Mouse (Mus musculus) heart, adult 8-10 months (tissue): ENCODE data around the gene Mmp24. TPM values are rescaled to one million over a fixed set of nuclear protein-coding genes. Genes with fewer than 3 reads are reported as not detected.

Experiments
- DNase-seq: peaks from one replicate; pipeline ENCODE4 v3.0.0; 2022; ENCODE audit warnings: low spot score
- total RNA-seq, 4 experiments: library from RNA; stranded (reverse); gene quantifications; 2 replicates each; pipeline ENCODE4 v1.2.4; 2022

Mmp24 gene
- total RNA-seq, 4 experiments from 2014 or later = not detected

DNA sequence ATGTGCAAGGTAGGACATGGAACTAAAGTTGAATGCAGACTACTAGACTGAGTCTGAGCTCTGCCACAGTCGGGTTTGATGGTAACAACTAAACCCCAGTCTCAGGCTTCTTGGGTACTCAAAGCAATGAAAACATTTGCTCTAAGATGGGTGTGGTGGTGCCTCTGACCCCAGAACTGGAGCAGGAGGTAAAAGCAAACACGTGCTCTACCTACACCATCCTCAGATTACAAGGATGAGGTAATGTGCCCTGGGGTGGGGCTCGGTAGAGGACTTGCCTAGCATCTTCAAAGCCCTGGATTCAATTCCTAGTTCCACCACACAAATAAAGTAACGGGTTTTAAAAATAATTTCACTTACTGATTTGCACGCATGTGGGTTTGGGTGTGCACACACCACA, 77.4 kb downstream of the Mmp24 start:
- no peak for DNase-seq

DNA sequence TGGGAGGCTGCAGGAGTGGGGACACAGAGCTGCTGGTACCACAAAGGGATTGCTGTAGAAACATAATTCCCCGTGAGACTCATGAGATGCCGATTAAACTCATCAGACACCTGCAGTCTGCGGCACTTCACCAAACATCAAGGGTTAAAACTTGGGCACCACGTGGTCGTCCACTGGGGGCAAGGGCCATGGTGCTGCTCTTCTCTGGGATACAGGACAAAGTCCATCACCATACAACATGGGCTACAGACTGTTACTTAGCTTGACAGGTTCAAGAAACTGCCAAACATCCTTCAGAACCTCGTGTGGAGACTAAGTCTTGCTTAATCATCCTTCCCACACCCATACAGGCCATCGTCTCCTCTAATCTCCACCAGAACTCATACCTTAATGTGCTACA, 85.0 kb downstream of the Mmp24 start:
- DNase-seq = no peak

DNA sequence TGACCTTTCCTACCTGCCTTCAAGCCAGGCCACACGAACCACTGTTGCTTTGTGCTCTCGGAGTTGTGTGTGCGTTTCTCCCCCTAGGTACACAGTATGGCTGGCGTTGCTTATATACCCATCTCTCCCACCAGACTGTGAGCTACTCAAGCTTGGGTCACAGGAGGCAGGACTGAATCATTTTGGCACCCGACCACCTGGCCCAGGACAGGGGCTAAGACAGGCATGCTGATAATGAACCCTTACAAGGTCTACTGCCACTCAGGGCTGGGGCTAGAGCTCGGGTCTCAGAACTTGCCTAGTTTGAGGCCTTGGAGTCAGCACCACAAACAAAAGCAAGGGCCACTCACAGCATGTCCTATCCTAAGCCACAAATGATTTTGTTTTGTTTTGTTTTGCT, 86.4 kb downstream of the Mmp24 start:
- DNase-seq = no peak

DNA sequence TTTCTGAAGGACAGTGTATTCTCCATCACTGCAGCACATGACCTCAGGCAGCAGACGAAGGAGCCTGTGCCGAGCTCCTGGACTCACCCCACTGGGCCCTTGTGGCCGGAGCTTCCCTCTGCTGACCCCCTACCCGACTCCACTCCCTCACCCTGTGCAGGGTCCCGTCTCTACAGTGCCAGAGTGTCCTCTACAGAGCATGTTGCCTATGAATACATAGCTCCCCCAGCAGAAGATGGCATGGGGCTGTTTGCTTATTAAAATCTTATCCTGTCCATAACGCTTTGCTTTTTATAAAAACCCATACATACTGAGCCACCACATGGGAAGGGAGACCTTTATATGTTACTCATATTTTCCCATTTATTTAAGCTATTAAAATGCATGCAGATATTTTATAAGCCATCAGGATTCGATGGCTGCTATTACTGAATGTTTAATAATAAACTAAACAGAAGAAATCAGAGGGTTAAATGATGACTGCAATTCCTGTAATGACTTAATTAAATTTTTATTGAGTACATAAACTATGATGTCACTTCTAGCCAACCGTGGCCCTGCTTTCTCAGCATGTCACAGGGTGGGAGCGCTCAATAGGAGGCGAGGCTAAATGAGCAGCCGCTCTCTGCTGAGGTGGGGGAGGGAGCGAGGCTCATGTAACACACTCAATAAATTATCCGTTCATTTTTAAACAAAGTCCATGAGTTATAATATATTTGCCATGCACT, 87.6 kb downstream of the Mmp24 start:
- DNase-seq = no peak

DNA sequence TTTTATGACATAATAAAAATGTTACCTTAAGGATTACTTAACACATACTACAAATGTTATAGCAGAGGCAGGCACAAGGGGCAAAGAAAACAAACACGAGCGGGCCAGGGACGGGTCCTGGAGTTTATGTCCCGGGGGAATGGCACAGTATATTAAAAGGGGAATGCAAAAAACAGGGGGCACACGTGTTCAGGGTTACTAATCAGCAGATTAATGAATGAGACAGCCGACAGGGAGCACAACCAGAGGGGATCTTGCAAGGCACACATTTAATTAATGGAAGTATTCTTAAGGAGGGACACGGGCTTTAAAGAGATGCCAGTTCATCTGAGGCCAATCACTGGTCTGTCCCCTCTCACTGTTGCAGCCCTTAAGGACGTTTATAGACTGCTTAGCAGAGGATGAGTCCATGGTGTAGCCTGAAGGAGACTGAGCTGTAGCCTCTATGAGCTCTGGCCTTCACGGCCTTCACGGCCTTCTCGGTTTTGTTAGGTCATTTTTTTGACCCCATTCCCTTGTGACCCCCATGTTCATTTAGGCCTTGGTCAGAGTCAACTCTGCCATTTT, 88.2 kb downstream of the Mmp24 start:
- no peak for DNase-seq

Other genes starting within 250 kb of the Mmp24 start
- 10 to 100 TPM; 14.2 to 15.6 (median 14.6) TPM for gene Gss, start 182.5 kb upstream of the Mmp24 start, total RNA-seq
- 10 to 100 TPM; 21.9 to 55.5 (median 33.1) TPM for gene Myh7b, start 164.1 kb upstream of the Mmp24 start, total RNA-seq
- 10 to 100 TPM; 85.4 to 95.8 (median 88.4) TPM for gene Trpc4ap, start 83.0 kb upstream of the Mmp24 start, total RNA-seq
- 1 to 10 TPM; 5.7 to 7.8 (median 6.4) TPM for gene Edem2, start 45.9 kb upstream of the Mmp24 start, total RNA-seq
- not detected for gene Gm17581, start 39.5 kb upstream of the Mmp24 start, total RNA-seq
- gene Procr, start 24.2 kb upstream of the Mmp24 start, total RNA-seq = 1 to 10 TPM; 1.9 to 2.8 (median 2.3) TPM
- gene BC029722, start 44.1 kb downstream of the Mmp24 start, total RNA-seq = 10 to 100 TPM; 29.8 to 40.2 (median 35.1) TPM
- 10 to 100 TPM; 44.2 to 65.1 (median 54.3) TPM for gene Eif6, start 51.6 kb downstream of the Mmp24 start, total RNA-seq
- gene Fam83c, start 59.5 kb downstream of the Mmp24 start, total RNA-seq = not detected
- gene Uqcc1, start 155.0 kb downstream of the Mmp24 start, total RNA-seq = 100 to 1,000 TPM; 275 to 349 (median 295) TPM
- gene Gm15557, start 165.4 kb downstream of the Mmp24 start, total RNA-seq = not detected
- gene Gdf5, start 170.0 kb downstream of the Mmp24 start, total RNA-seq = not detected
- gene Cep250, start 181.1 kb downstream of the Mmp24 start, total RNA-seq = 1 to 10 TPM; 4.1 to 8.8 (median 6.0) TPM
- 1 to 10 TPM in 1 of 4 experiments, under 1 TPM in 3; 0.14 to 2.0 (median 0.53) TPM for gene 6430550D23Rik, start 232.6 kb downstream of the Mmp24 start, total RNA-seq
- gene Ergic3, start 232.7 kb downstream of the Mmp24 start, total RNA-seq = 10 to 100 TPM; 58.2 to 67.2 (median 66.3) TPM